Mouse (Mus musculus) lung, postnatal 4 days (tissue): ENCODE measurements around the gene Mbd5.
"Not testable (repeated sequence)": the region's sequence is repeated elsewhere in the genome, so short reads cannot be mapped to it uniquely, and the experiment has no call there.

ENCODE experiments used
- DNase-seq, 2 experiments: peaks; one replicate each; pipeline ENCODE4 v3.0.0; 2021

Gene Mbd5

GRCm38 (mm10) chr2:49169766-49170165 lies 220.5 kb downstream of the Mbd5 start:
- DNase-seq, result no peak

- no peak for DNase-seq
Measured at GRCm38 (mm10) chr2:49177015-49177414, 227.7 kb downstream of the Mbd5 start.

- DNase-seq, result no peak
Measured at GRCm38 (mm10) chr2:49190984-49191383, 241.7 kb downstream of the Mbd5 start.

GRCm38 (mm10) chr2:49191695-49192094 lies 242.4 kb downstream of the Mbd5 start:
- no peak for DNase-seq

- DNase-seq, result no peak
Measured at GRCm38 (mm10) chr2:49204081-49204480, 254.8 kb downstream of the Mbd5 start.

- DNase-seq, result not testable (repeated sequence)
Measured at GRCm38 (mm10) chr2:49205692-49206091, 256.4 kb downstream of the Mbd5 start.

- DNase-seq, result no peak
Measured at GRCm38 (mm10) chr2:49209349-49209748, 260.0 kb downstream of the Mbd5 start.

GRCm38 (mm10) chr2:49210408-49210807 lies 261.1 kb downstream of the Mbd5 start:
- DNase-seq, result no peak

- DNase-seq, result no peak
Measured at GRCm38 (mm10) chr2:49229725-49230124, 280.4 kb downstream of the Mbd5 start.

GRCm38 (mm10) chr2:49234064-49234463 lies 284.8 kb downstream of the Mbd5 start:
- no peak for DNase-seq

GRCm38 (mm10) chr2:49241715-49242114 lies 292.4 kb downstream of the Mbd5 start:
- DNase-seq, result no peak

- no peak for DNase-seq
Measured at GRCm38 (mm10) chr2:49264092-49264491, 314.8 kb downstream of the Mbd5 start.

GRCm38 (mm10) chr2:49272295-49272967 lies 323.1 kb downstream of the Mbd5 start:
- DNase-seq, result no peak

- DNase-seq, result no peak
Measured at GRCm38 (mm10) chr2:49276017-49276722, 326.9 kb downstream of the Mbd5 start.

GRCm38 (mm10) chr2:49280496-49280895 lies 331.2 kb downstream of the Mbd5 start:
- no peak for DNase-seq

GRCm38 (mm10) chr2:49283583-49283982 lies 334.3 kb downstream of the Mbd5 start:
- DNase-seq, result no peak

- DNase-seq, result no peak
Measured at GRCm38 (mm10) chr2:49286965-49287364, 337.7 kb downstream of the Mbd5 start.

- no peak for DNase-seq
Measured at GRCm38 (mm10) chr2:49291709-49292108, 342.4 kb downstream of the Mbd5 start.

GRCm38 (mm10) chr2:49312629-49313447 lies 363.5 kb downstream of the Mbd5 start:
- peak; percentile 82 to 90 for DNase-seq

GRCm38 (mm10) chr2:49333594-49333993 lies 384.3 kb downstream of the Mbd5 start:
- DNase-seq, result no peak

- no peak for DNase-seq
Measured at GRCm38 (mm10) chr2:49335267-49335666, 386.0 kb downstream of the Mbd5 start.

GRCm38 (mm10) chr2:49344287-49344686 lies 395.0 kb downstream of the Mbd5 start:
- no peak for DNase-seq

GRCm38 (mm10) chr2:49345786-49346185 lies 396.5 kb downstream of the Mbd5 start:
- no peak for DNase-seq

GRCm38 (mm10) chr2:49349813-49350212 lies 400.5 kb downstream of the Mbd5 start:
- peak; percentile 73 to 85 for DNase-seq
